Mouse (Mus musculus) E14TG2a.4 (cell line): ENCODE measurements around the gene Fastk.

Experiments
- H3K27me3 ChIP-seq: 2 replicates; pipeline ENCODE4 v1.6.1; 2014; ENCODE audit warnings: low read length, control low read depth; ENCODE audit not compliant: insufficient read depth
- H3K36me3 ChIP-seq: 2 replicates; pipeline ENCODE4 v1.6.1; 2014; ENCODE audit warnings: low read length, control low read depth; ENCODE audit not compliant: insufficient read depth
- H3K4me1 ChIP-seq: replicated peaks from 2 replicates; pipeline ENCODE4 v1.6.1; 2014; ENCODE audit warnings: low read depth, low read length, control low read depth
- H3K4me3 ChIP-seq: replicated peaks from 2 replicates; pipeline ENCODE4 v1.5.1; 2014; ENCODE audit warnings: mild to moderate bottlenecking, low read length
- H3K9me3 ChIP-seq: 2 replicates; pipeline ENCODE4 v1.6.1; 2014; ENCODE audit warnings: low read length, control low read depth
- CTCF ChIP-seq: conservative IDR thresholded peaks from 2 replicates; pipeline ENCODE4 v1.5.1; 2014; ENCODE audit warnings: low read length
- NANOG ChIP-seq: IDR thresholded peaks from 2 replicates; pipeline ENCODE4 v1.6.1; 2014; ENCODE audit warnings: borderline replicate concordance, low read length, mixed read lengths
- POU5F1 ChIP-seq: IDR thresholded peaks from 2 replicates; pipeline ENCODE4 v1.6.1; 2014; ENCODE audit warnings: low read length, borderline replicate concordance

Gene Fastk

GRCm38 (mm10) chr5:24420381-24420780, 24.7 kb downstream of the Fastk start:
- H3K4me3 ChIP-seq = no peak overlapping the region
- H3K9me3 ChIP-seq = peaks cover 7% of the 10 kb centered on the region
- peaks cover 9% of the 10 kb centered on the region for H3K27me3 ChIP-seq
- H3K36me3 ChIP-seq = peaks cover 41% of the 10 kb centered on the region
- H3K4me1 ChIP-seq = peaks cover 37% of the 10 kb centered on the region
- TF ChIP-seq POU5F1 (no peak), CTCF (no peak), NANOG (no peak)

DNA sequence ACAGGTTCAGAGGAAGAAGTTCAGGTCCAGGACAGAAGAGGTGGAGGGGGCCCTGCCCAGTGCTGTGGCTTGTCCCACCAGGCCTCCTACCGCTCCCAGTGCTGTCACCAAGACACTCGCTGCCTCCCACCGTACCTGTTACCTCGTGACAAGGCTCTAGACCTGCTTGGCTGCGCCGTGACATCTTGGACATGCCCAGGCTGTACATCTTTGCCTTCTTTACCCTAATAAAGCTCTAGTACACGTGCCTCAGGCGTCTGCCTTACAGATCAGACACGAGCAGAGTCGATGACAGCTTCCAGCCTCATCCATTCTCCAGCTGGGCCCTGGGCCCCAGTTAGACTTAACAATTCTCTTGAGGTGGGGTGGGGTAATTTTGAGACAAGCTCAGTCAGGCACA, 27.5 kb downstream of the Fastk start:
- H3K4me1 ChIP-seq = peaks cover 33% of the 10 kb centered on the region
- H3K27me3 ChIP-seq = peaks cover 28% of the 10 kb centered on the region

GRCm38 (mm10) chr5:24416222-24416736, 28.8 kb downstream of the Fastk start:
- H3K9me3 ChIP-seq = no peaks in the 10 kb centered on the region
- H3K4me1 ChIP-seq = peaks cover 30% of the 10 kb centered on the region
- TF ChIP-seq POU5F1 (no peak), CTCF (peak; percentile 62), NANOG (no peak)

More for the DNA sequence above, 27.5 kb downstream of the Fastk start:
- Histone ChIP-seq H3K36me3 (peaks cover 41% of the 10 kb centered on the region), H3K9me3 (no peaks in the 10 kb centered on the region), H3K4me3 (no peak overlapping the region)
- TF ChIP-seq POU5F1 = no peak
- TF ChIP-seq CTCF = no peak
- no peak for TF ChIP-seq NANOG

DNA sequence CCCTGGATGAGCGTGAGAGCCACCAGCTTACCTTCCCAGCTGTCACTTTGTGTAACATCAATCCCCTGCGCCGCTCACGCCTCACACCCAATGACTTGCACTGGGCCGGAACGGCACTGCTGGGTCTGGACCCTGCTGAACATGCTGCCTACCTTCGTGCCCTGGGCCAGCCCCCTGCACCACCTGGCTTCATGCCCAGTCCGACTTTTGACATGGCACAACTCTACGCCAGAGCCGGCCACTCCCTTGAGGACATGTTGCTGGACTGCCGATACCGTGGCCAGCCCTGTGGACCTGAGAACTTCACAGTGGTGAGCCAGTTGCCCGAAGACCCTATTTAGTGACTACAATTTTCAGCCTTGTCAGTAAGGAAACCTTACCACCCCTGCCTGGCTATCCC, 31.1 kb downstream of the Fastk start:
- Histone ChIP-seq H3K27me3 (peaks cover 35% of the 10 kb centered on the region), H3K36me3 (peaks cover 18% of the 10 kb centered on the region), H3K4me1 (peaks cover 30% of the 10 kb centered on the region), H3K9me3 (no peaks in the 10 kb centered on the region), H3K4me3 (peak overlapping the region; percentile 69)
- TF ChIP-seq CTCF (no peak), NANOG (no peak), POU5F1 (no peak)

More at GRCm38 (mm10) chr5:24416222-24416736, 28.8 kb downstream of the Fastk start:
- H3K27me3 ChIP-seq = peaks cover 35% of the 10 kb centered on the region
- H3K4me3 ChIP-seq = peak overlapping the region; percentile 57
- peaks cover 33% of the 10 kb centered on the region for H3K36me3 ChIP-seq

- Histone ChIP-seq H3K27me3 (peaks cover 35% of the 10 kb centered on the region), H3K9me3 (no peaks in the 10 kb centered on the region), H3K4me3 (peak within 1 kb of the TSS; percentile 69), H3K4me1 (peaks cover 30% of the 10 kb centered on the region), H3K36me3 (peaks cover 18% of the 10 kb centered on the region)
- TF ChIP-seq POU5F1 (no peak), NANOG (no peak), CTCF (no peak)
Measured at GRCm38 (mm10) chr5:24413042-24413693, 31.9 kb downstream of the Fastk start, which contains the start of gene Asic3. Gene Asic3 (plus strand): TSS chr5:24413392.

- H3K36me3 ChIP-seq = peaks cover 26% of the 10 kb centered on the region
- H3K27me3 ChIP-seq = peaks cover 35% of the 10 kb centered on the region
- no peak overlapping the region for H3K4me3 ChIP-seq
- peaks cover 30% of the 10 kb centered on the region for H3K4me1 ChIP-seq
- H3K9me3 ChIP-seq = no peaks in the 10 kb centered on the region
- TF ChIP-seq POU5F1 (no peak), NANOG (no peak), CTCF (no peak)
Measured at GRCm38 (mm10) chr5:24412063-24412462, 33.0 kb downstream of the Fastk start.

DNA sequence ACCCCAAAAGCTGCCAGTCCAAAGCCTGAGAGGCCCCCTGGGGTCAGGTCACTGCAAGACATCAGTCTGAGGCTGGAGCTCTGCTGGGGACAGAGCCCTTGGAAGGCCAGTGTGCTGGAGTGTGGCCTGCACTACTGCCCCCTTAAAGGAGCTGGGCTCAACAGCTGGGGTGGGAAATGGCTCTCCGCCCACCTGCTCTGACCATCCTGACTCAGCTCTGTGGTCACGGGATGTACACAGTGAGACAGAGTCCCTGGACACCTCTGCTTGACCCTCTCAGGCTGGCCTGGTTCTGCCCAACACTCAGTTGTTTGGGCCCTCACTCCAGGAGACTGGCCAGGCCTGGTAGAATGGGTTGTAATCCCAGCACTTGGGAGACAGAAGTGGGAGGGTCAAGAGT, 35.6 kb downstream of the Fastk start:
- Histone ChIP-seq H3K27me3 (peaks cover 21% of the 10 kb centered on the region), H3K4me1 (peaks cover 31% of the 10 kb centered on the region)

DNA sequence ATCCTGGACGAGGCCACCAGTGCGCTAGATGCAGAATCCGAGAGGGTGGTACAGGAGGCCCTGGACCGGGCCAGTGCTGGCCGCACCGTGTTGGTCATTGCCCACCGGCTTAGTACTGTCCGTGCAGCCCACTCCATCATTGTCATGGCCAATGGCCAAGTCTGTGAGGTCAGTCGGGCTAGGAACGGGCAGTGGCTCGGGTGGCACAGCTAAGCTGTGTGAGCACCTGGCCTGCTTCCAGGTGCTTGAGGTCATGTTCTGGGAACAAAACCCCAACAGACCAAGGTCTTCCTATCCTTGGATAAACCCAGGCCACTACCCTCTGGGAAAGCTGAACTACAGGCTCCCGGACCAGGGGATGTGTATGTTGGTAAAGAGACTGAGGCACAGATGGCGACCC, 36.4 kb downstream of the Fastk start:
- Histone ChIP-seq H3K4me3 (no peak overlapping the region), H3K4me1 (peaks cover 27% of the 10 kb centered on the region), H3K9me3 (no peaks in the 10 kb centered on the region), H3K27me3 (peaks cover 13% of the 10 kb centered on the region), H3K36me3 (peaks cover 57% of the 10 kb centered on the region)
- TF ChIP-seq POU5F1 = no peak
- TF ChIP-seq CTCF = no peak
- TF ChIP-seq NANOG = no peak

More for the DNA sequence above, 35.6 kb downstream of the Fastk start:
- H3K36me3 ChIP-seq = peaks cover 50% of the 10 kb centered on the region
- no peak overlapping the region for H3K4me3 ChIP-seq
- TF ChIP-seq POU5F1 (no peak), CTCF (no peak), NANOG (no peak)
- no peaks in the 10 kb centered on the region for H3K9me3 ChIP-seq
